Mouse (Mus musculus): ENCODE measurements around the gene Polr3b. TPM values are rescaled to one million over a fixed set of nuclear protein-coding genes. Genes with fewer than 3 reads are reported as not detected.
A peak's percentile ranks its signal among the peaks of the same experiment; 100 is the strongest.

The Polr3b gene
- polyA plus RNA-seq, 1 experiment from 2014 or later: 3.3 TPM

DNA sequence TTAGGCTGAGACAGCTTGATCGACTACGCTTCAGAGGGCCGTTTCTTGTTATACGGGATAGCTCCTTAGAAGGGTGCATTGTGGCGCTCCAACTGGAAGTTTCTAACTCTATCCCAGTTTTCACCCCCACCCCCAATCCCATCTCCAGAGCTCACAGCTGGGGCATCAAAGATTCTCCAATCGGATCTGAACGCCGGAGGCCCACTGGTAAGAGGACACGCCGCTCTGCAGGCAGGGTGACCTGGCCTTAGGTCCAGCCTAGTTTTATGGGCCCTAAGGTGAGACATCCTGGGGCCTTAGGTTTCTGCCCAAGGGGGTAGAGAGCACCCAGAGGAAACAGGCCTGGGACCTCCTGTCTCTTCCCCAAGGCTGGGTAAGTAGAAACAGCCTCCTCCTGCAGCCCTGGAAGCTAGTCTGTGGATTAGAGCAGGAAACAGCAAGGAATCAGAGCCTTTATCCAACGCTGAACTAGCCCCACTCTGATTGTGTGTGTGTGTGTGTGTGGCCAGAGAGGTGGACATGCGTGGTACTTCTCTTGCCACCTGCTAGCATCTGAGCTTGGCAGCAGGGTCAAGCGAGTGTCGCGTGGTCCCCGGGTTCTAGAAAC, 137.5 kb downstream of the Polr3b start:
- Histone ChIP-seq H3K36me3 (ENCODE audit: control insufficient read depth, insufficient read depth) (no peaks in the 10 kb centered on the region), H3K4me3 (ENCODE audit: low read depth, low read length) (peak overlapping the region; percentile 6), H3K9me3 (ENCODE audit: control insufficient read depth) (no peaks in the 10 kb centered on the region), H3K27me3 (replicated peaks; ENCODE audit: control insufficient read depth, insufficient read depth, low read length) (peaks cover 91% of the 10 kb centered on the region), H3K27ac (ENCODE audit: low read depth, low read length) (no peak overlapping the region), H3K9ac (ENCODE audit: low read depth, low read length) (no peak overlapping the region), H3K4me1 (replicated peaks; ENCODE audit: control insufficient read depth, insufficient read depth, low read length) (peaks cover 4% of the 10 kb centered on the region; the same call in 1 of the 2 replicates), H3K4me2 (replicated peaks; ENCODE audit: low read depth) (peak overlapping the region; percentile 46; the same call in 1 of the 2 replicates)
- ATAC-seq: no peak
- TF ChIP-seq CTCF (IDR thresholded peaks at IDR 0.05; ENCODE audit: low read depth): no peak
- WGBS: 16% methylated on average over 16 of the region's 16 CpGs

DNA sequence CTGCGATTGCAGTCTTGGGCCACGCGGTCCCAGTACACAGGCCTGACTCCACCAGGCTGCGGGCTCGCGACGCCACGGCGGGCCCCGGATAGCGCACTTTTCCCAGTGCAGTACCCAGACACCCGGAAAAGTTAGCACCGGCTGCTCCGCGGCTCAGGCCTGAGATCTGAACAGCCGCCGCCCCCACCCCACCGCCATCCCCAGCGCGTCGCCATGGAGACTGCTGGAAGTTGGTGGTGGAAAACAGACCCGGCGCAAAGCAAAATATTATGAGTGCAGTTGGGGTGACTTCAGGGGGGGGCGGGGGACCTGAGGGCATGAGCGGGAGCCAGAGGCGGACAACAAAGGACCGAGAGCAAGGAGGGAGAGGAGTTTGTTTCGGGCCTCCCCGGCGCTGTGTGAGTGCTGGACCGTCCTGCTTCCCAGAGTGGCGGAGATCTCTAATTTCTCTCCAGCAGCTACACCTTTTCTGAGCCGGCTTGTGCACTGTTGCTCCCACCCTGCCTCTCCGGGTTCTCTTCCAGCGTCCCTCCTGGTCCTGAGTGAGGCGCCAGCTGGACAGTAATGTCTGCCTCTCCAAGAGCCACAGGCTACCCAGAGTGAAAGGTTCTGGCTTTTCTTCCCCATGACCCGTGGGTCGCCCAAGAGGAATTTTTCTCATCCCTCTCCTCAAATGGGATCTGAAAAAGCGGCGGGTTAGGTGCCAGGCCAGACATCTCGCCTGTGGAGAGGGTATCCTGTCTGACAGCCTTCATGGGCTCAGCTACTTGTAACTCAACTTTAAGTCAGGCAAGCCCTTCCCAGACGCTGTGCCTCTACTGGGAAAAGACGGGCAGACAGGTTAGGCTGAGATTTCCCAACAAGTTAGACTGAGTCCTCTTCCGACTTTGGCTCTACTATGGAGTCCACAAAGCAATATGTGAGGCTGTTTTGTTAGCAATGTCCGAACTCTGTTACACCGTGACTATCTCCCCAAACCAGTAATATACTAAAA, 138.3 kb downstream of the Polr3b start:
- ATAC-seq: 0 out of 2 replicates have a peak, but pooled peaks have one; percentile 35
- H3K4me2 ChIP-seq (replicated peaks; ENCODE audit: low read depth): peak overlapping the region; percentile 46
- no peaks in the 10 kb centered on the region for H3K9me3 ChIP-seq (ENCODE audit: control insufficient read depth)
- H3K27ac ChIP-seq (ENCODE audit: low read depth, low read length): no peak overlapping the region
- no peak overlapping the region for H3K9ac ChIP-seq (ENCODE audit: low read depth, low read length)
- no peak for TF ChIP-seq CTCF (IDR thresholded peaks at IDR 0.05; ENCODE audit: low read depth)
- H3K36me3 ChIP-seq (ENCODE audit: control insufficient read depth, insufficient read depth): no peaks in the 10 kb centered on the region
- WGBS: 9% methylated on average over 46 of the region's 46 CpGs
- H3K4me3 ChIP-seq (ENCODE audit: low read depth, low read length): peak overlapping the region; percentile 6
- H3K4me1 ChIP-seq (replicated peaks; ENCODE audit: control insufficient read depth, insufficient read depth, low read length): no peaks in the 10 kb centered on the region
- peaks cover 83% of the 10 kb centered on the region for H3K27me3 ChIP-seq (replicated peaks; ENCODE audit: control insufficient read depth, insufficient read depth, low read length)

DNA sequence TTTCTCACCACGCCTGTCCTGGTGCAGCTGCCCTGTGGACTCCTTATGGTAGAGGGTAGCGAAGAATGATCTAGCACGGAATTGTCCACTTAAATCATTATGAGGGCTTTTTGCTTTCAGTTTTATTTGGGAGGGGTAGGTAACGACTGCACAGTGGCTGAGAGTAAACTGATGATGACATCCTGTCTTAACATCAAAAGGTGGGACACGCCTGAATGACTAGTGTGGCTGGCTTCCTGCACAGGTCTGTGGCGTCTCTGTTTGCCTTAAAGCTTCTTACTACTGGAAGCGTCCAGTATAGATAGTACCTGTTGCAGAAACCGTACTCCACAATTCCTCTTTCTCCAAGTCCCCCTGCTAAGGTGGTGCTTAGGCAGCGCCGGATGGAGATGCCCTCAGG, 146.7 kb downstream of the Polr3b start:
- H3K9me3 ChIP-seq (ENCODE audit: control insufficient read depth): no peaks in the 10 kb centered on the region
- WGBS: 68% methylated on average over 10 of the region's 10 CpGs
- no peak overlapping the region for H3K9ac ChIP-seq (ENCODE audit: low read depth, low read length)
- peaks cover 13% of the 10 kb centered on the region; the same call in 1 of the 2 replicates for H3K27me3 ChIP-seq (replicated peaks; ENCODE audit: control insufficient read depth, insufficient read depth, low read length)
- H3K27ac ChIP-seq (ENCODE audit: low read depth, low read length): no peak overlapping the region
- no peaks in the 10 kb centered on the region for H3K4me1 ChIP-seq (replicated peaks; ENCODE audit: control insufficient read depth, insufficient read depth, low read length)
- TF ChIP-seq CTCF (IDR thresholded peaks at IDR 0.05; ENCODE audit: low read depth): no peak
- no peak for ATAC-seq
- H3K4me2 ChIP-seq (replicated peaks; ENCODE audit: low read depth): no peak overlapping the region
- H3K4me3 ChIP-seq (ENCODE audit: low read depth, low read length): no peak overlapping the region
- no peaks in the 10 kb centered on the region for H3K36me3 ChIP-seq (ENCODE audit: control insufficient read depth, insufficient read depth)

DNA sequence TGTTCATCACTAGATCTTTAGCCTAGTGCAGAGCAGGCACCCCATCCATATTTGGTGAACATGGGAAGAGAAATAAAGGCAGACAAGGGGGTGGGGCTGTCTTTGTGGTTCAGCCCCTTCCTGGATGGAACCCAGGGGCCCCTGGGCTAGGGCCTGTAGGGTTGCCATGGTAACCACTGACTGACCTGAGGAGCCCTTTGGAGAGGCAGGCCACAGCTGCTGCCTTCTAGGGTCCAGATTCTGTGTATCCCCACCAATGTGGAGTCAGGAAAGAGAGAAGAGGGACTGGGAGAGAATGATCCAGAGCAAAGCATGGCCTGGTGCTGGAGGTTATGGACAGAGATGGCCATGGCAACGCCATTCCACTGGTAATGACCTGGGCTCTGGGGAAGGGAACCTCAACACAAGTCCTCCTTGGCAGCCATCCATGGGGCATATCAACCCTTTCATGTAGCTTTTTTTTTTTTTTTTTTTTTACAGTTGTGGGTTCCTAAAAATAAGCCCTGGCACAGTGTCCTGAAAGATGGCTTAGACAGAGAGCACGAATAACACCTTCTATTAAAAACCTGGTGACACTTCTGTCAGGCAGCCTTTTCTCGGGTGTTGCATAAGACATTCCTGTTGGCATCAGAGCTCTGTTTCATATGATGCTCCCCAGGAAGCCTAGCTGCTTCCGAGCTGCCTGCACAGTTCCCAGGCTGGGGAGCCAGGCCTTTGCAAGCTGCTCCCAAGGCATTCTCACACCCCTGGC, 150.5 kb downstream of the Polr3b start:
- 84% methylated on average over 4 of the region's 4 CpGs for WGBS
- no peak for ATAC-seq
- H3K4me2 ChIP-seq (replicated peaks; ENCODE audit: low read depth): no peak overlapping the region
- no peaks in the 10 kb centered on the region; the same call in 1 of the 2 replicates for H3K27me3 ChIP-seq (replicated peaks; ENCODE audit: control insufficient read depth, insufficient read depth, low read length)
- H3K4me1 ChIP-seq (replicated peaks; ENCODE audit: control insufficient read depth, insufficient read depth, low read length): no peaks in the 10 kb centered on the region
- H3K36me3 ChIP-seq (ENCODE audit: control insufficient read depth, insufficient read depth): no peaks in the 10 kb centered on the region
- H3K4me3 ChIP-seq (ENCODE audit: low read depth, low read length): no peak overlapping the region
- no peak overlapping the region for H3K27ac ChIP-seq (ENCODE audit: low read depth, low read length)
- no peak overlapping the region for H3K9ac ChIP-seq (ENCODE audit: low read depth, low read length)
- H3K9me3 ChIP-seq (ENCODE audit: control insufficient read depth): no peaks in the 10 kb centered on the region
- TF ChIP-seq CTCF (IDR thresholded peaks at IDR 0.05; ENCODE audit: low read depth): no peak

DNA sequence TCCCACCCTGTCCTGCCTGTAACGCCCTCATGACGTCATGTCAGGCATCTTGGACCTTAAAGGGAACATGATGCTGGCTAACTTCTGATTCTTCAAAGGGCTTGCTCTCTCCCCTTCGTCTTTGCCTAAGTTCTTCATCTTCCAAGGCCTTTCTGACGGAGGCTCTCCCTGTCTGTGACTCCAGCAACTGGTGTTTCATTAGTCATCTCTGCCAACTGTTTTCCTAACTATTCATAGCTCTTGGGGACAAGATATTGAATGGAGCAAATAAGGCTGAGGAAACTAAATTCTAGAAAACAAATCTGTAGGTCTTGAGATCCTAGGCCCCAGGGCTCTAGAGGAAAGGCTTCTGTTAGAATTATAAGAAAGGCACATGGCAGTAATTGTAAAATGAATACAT, 151.8 kb downstream of the Polr3b start:
- no peak for TF ChIP-seq CTCF (IDR thresholded peaks at IDR 0.05; ENCODE audit: low read depth)
- Histone ChIP-seq H3K4me2 (replicated peaks; ENCODE audit: low read depth) (no peak overlapping the region), H3K36me3 (ENCODE audit: control insufficient read depth, insufficient read depth) (no peaks in the 10 kb centered on the region), H3K4me3 (ENCODE audit: low read depth, low read length) (no peak overlapping the region), H3K27ac (ENCODE audit: low read depth, low read length) (no peak overlapping the region), H3K9me3 (ENCODE audit: control insufficient read depth) (no peaks in the 10 kb centered on the region), H3K27me3 (replicated peaks; ENCODE audit: control insufficient read depth, insufficient read depth, low read length) (no peaks in the 10 kb centered on the region; the same call in 1 of the 2 replicates), H3K4me1 (replicated peaks; ENCODE audit: control insufficient read depth, insufficient read depth, low read length) (no peaks in the 10 kb centered on the region), H3K9ac (ENCODE audit: low read depth, low read length) (no peak overlapping the region)
- no peak for ATAC-seq
- 91% methylated on average over 4 of the region's 4 CpGs for WGBS

DNA sequence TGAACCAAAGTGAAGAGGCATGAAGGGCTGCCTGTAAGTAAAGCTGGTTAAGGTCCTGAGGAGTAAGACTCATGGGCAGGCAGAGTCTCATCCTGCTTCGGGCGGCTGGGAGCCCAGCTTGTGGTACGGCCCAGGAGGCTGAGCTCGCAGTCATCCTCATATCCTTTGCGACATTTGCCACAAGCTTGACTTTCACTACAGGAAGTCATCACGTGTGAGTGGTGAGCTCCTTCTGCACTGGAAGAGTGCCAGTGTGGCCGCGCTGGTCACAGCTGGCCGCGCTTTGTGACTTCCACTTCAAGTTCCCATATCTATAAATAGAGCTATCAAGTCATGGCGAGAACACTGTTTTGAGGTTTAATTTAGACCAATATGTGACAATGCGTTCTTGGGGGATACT, 152.5 kb downstream of the Polr3b start:
- Histone ChIP-seq H3K4me2 (replicated peaks; ENCODE audit: low read depth) (no peak overlapping the region), H3K27me3 (replicated peaks; ENCODE audit: control insufficient read depth, insufficient read depth, low read length) (no peaks in the 10 kb centered on the region; the same call in 1 of the 2 replicates), H3K27ac (ENCODE audit: low read depth, low read length) (no peak overlapping the region), H3K4me1 (replicated peaks; ENCODE audit: control insufficient read depth, insufficient read depth, low read length) (no peaks in the 10 kb centered on the region), H3K36me3 (ENCODE audit: control insufficient read depth, insufficient read depth) (no peaks in the 10 kb centered on the region), H3K4me3 (ENCODE audit: low read depth, low read length) (no peak overlapping the region), H3K9me3 (ENCODE audit: control insufficient read depth) (no peaks in the 10 kb centered on the region), H3K9ac (ENCODE audit: low read depth, low read length) (no peak overlapping the region)
- ATAC-seq: no peak
- no peak for TF ChIP-seq CTCF (IDR thresholded peaks at IDR 0.05; ENCODE audit: low read depth)
- WGBS: 68% methylated on average over 12 of the region's 12 CpGs

Other genes with a start within 250 kb of the Polr3b start
- 0.37 and 0.55 TPM in 2 replicates for gene Nuak1, start 181.7 kb upstream of the Polr3b start, polyA plus RNA-seq (2015; fragmentation: Nextera tagmentation; extraction: Ambion mirVana)
- gene Ckap4, start 88.2 kb upstream of the Polr3b start, polyA plus RNA-seq (2015; fragmentation: Nextera tagmentation; extraction: Ambion mirVana): 23.3 and 24.0 TPM in 2 replicates
- gene Tcp11l2, start 45.7 kb upstream of the Polr3b start, polyA plus RNA-seq (2015; fragmentation: Nextera tagmentation; extraction: Ambion mirVana): 8.2 and 10.0 TPM in 2 replicates
- not detected in 2 replicates for gene Rfx4, start 133.8 kb downstream of the Polr3b start, polyA plus RNA-seq (2015; fragmentation: Nextera tagmentation; extraction: Ambion mirVana)